Mouse (Mus musculus): ENCODE measurements at regions not wholly inside any gene's neighbourhood (a gene's known extent, or its start where the extent isn't known, plus 50 kb on each side); places are given as distances from the start of the nearest gene placed in this dataset.

GRCm38 (mm10) chr1:155041592-155041991, 57.8 kb downstream of the Ier5 start:
- no peak for DNase-seq (ENCODE audit: low spot score)

GRCm38 (mm10) chr1:155040939-155041371, 58.5 kb downstream of the Ier5 start:
- no peak for DNase-seq (ENCODE audit: low spot score)

GRCm38 (mm10) chr1:155040086-155040726, 59.2 kb downstream of the Ier5 start:
- DNase-seq (ENCODE audit: low spot score) = no peak

GRCm38 (mm10) chr1:155038631-155039625, 60.5 kb downstream of the Ier5 start:
- DNase-seq (ENCODE audit: low spot score) = peak; percentile 82

- DNase-seq (ENCODE audit: low spot score) = no peak
Observed at GRCm38 (mm10) chr1:155037479-155037878, 62.0 kb downstream of the Ier5 start.

GRCm38 (mm10) chr1:155030908-155031307, 68.5 kb downstream of the Ier5 start:
- DNase-seq (ENCODE audit: low spot score) = no peak

GRCm38 (mm10) chr1:155029195-155029879, 70.1 kb downstream of the Ier5 start:
- DNase-seq (ENCODE audit: low spot score) = no peak

- DNase-seq (ENCODE audit: low spot score) = no peak
Observed at GRCm38 (mm10) chr1:155028735-155029134, 70.7 kb downstream of the Ier5 start.

GRCm38 (mm10) chr1:155028147-155028546, 71.3 kb downstream of the Ier5 start:
- no peak for DNase-seq (ENCODE audit: low spot score)

GRCm38 (mm10) chr1:155027583-155027982, 71.9 kb downstream of the Ier5 start:
- DNase-seq (ENCODE audit: low spot score) = no peak

GRCm38 (mm10) chr1:155025862-155026478, 73.5 kb downstream of the Ier5 start:
- DNase-seq (ENCODE audit: low spot score) = peak; percentile 56

- DNase-seq (ENCODE audit: low spot score) = no peak
Observed at GRCm38 (mm10) chr1:155023324-155023723, 76.1 kb downstream of the Ier5 start.

GRCm38 (mm10) chr1:155015669-155016068, 83.8 kb downstream of the Ier5 start:
- no peak for DNase-seq (ENCODE audit: low spot score)

GRCm38 (mm10) chr1:155014944-155015343, 84.5 kb downstream of the Ier5 start:
- no peak for DNase-seq (ENCODE audit: low spot score)

GRCm38 (mm10) chr1:155013784-155014183, 85.7 kb downstream of the Ier5 start:
- no peak for DNase-seq (ENCODE audit: low spot score)

GRCm38 (mm10) chr1:155013361-155013760, 86.1 kb downstream of the Ier5 start:
- no peak for DNase-seq (ENCODE audit: low spot score)

GRCm38 (mm10) chr1:155006539-155007486, 92.6 kb downstream of the Ier5 start:
- peak; percentile 71 for DNase-seq (ENCODE audit: low spot score)

GRCm38 (mm10) chr1:155006099-155006498, 93.3 kb downstream of the Ier5 start:
- DNase-seq (ENCODE audit: low spot score) = no peak

- no peak for DNase-seq (ENCODE audit: low spot score)
Observed at GRCm38 (mm10) chr1:155000301-155000700, 99.1 kb downstream of the Ier5 start.

GRCm38 (mm10) chr1:154999501-155000131, 99.8 kb downstream of the Ier5 start:
- peak; percentile 15 for DNase-seq (ENCODE audit: low spot score)
